Mouse (Mus musculus): ENCODE results near the gene Cit. TPM values are rescaled to one million over a fixed set of nuclear protein-coding genes. Genes with fewer than 3 reads are reported as not detected.
"Not testable (repeated sequence)": the region's sequence is repeated elsewhere in the genome, so short reads cannot be mapped to it uniquely, and the experiment has no call there.

Gene Cit
- polyA plus RNA-seq, 1 experiment from 2014 or later, result 27.5 TPM

DNA sequence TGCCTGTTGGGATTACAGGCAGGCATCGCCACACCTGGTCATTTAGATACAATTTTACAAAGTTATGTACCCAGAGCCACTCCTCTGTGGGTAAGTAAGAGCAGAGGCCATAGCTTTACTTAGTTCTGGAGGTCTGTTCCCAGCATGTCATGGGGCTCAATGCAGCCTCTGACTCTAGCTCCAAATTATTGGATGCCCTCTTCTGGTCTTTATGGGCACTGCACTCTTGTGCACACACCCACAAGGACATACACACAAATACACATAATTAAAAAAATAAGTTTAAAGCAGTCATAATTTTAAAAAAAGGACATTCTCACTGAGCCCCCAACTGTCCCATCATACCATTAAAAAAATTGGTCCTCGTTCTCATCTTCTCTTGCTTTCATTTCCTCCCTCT is 12.3 kb upstream of the Cit start:
- Histone ChIP-seq H3K9me3 (ENCODE audit: control insufficient read depth, low read length) (no peaks in the 10 kb centered on the region), H3K27me3 (ENCODE audit: control insufficient read depth, insufficient read depth, low read length) (no peaks in the 10 kb centered on the region), H3K36me3 (replicated peaks; ENCODE audit: control insufficient read depth, insufficient read depth) (no peaks in the 10 kb centered on the region), H3K4me3 (replicated peaks; ENCODE audit: low read length) (no peak overlapping the region), H3K4me1 (replicated peaks; ENCODE audit: control insufficient read depth, insufficient read depth, low read length) (no peaks in the 10 kb centered on the region), H3K27ac (no peak overlapping the region), H3K4me2 (replicated peaks) (no peak overlapping the region), H3K9ac (no peak overlapping the region)
- WGBS, result 94% methylated on average over 2 of the region's 2 CpGs
- DNase-seq (ENCODE audit: low spot score) (no peak), ATAC-seq (ENCODE audit: low FRiP score) (no peak)

DNA sequence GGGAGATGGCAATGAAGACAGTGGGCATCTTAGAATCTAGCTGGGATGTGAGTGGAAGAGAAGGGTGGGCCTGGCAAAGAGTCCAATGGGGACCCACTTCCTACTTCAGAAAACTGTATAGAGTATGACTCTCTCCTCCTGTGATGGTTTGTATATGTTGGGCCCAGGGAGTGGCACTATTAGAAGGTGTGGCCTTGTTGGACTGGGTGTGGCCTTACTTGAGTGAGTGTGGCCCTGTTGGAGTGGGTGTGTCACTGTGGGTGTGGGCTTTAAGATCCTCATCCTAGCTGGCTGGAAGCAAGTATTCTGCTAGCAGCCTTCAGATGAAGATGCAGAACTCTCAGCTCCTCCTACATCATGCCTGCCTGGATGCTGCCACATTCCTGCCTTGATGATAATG is 11.3 kb upstream of the Cit start:
- not testable (repeated sequence) for H3K9ac ChIP-seq; H3K4me2 ChIP-seq (replicated peaks); H3K4me1 ChIP-seq (replicated peaks; ENCODE audit: control insufficient read depth, insufficient read depth, low read length); ATAC-seq (ENCODE audit: low FRiP score); H3K9me3 ChIP-seq (ENCODE audit: control insufficient read depth, low read length); H3K27me3 ChIP-seq (ENCODE audit: control insufficient read depth, insufficient read depth, low read length); DNase-seq (ENCODE audit: low spot score); H3K27ac ChIP-seq; H3K4me3 ChIP-seq (replicated peaks; ENCODE audit: low read length); H3K36me3 ChIP-seq (replicated peaks; ENCODE audit: control insufficient read depth, insufficient read depth)

- Histone ChIP-seq H3K4me2 (replicated peaks) (no peak overlapping the region), H3K4me3 (replicated peaks; ENCODE audit: low read length) (no peak overlapping the region), H3K27me3 (ENCODE audit: control insufficient read depth, insufficient read depth, low read length) (no peaks in the 10 kb centered on the region), H3K4me1 (replicated peaks; ENCODE audit: control insufficient read depth, insufficient read depth, low read length) (no peaks in the 10 kb centered on the region), H3K36me3 (replicated peaks; ENCODE audit: control insufficient read depth, insufficient read depth) (no peaks in the 10 kb centered on the region), H3K27ac (no peak overlapping the region), H3K9ac (no peak overlapping the region), H3K9me3 (ENCODE audit: control insufficient read depth, low read length) (no peaks in the 10 kb centered on the region)
- 66% methylated on average over 7 of the region's 7 CpGs for whole genome bisulfite sequencing
- ATAC-seq (ENCODE audit: low FRiP score) (no peak), DNase-seq (ENCODE audit: low spot score) (no peak)
Observed at GRCm38 (mm10) chr5:115835291-115835690, 9.8 kb upstream of the Cit start.

- Histone ChIP-seq H3K4me1 (replicated peaks; ENCODE audit: control insufficient read depth, insufficient read depth, low read length) (no peaks in the 10 kb centered on the region), H3K9me3 (ENCODE audit: control insufficient read depth, low read length) (no peaks in the 10 kb centered on the region), H3K4me2 (replicated peaks) (no peak overlapping the region), H3K9ac (no peak overlapping the region), H3K27me3 (ENCODE audit: control insufficient read depth, insufficient read depth, low read length) (no peaks in the 10 kb centered on the region), H3K4me3 (replicated peaks; ENCODE audit: low read length) (no peak overlapping the region), H3K36me3 (replicated peaks; ENCODE audit: control insufficient read depth, insufficient read depth) (no peaks in the 10 kb centered on the region), H3K27ac (no peak overlapping the region)
- ATAC-seq (ENCODE audit: low FRiP score), result no peak
- no peak for DNase-seq (ENCODE audit: low spot score)
- WGBS, result 80% methylated on average over 6 of the region's 6 CpGs
Observed at GRCm38 (mm10) chr5:115838059-115838458, 7.0 kb upstream of the Cit start.

DNA sequence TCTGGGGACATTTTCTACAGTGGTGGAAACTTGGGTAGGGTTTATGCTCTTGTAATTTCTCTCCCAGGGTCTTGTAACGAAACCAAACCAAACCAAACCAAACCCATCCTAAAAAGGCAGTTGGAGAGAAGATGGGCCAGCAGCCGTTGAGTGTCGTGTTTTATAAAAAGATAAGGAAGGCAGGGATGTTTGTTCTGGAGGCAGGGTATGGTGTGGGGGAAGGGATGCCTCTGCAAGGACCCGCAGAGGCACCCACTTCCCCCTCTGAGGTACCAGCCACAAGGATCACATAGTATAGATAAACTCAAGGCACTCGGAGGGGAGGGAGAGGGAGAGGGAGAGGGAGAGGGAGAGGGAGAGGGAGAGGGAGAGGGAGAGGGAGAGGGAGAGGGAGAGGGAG is 4.6 kb upstream of the Cit start:
- no peak overlapping the region for H3K4me2 ChIP-seq (replicated peaks)
- WGBS, result 80% methylated on average over 4 of the region's 5 CpGs
- ATAC-seq (ENCODE audit: low FRiP score) (no peak), DNase-seq (ENCODE audit: low spot score) (no peak)
- no peaks in the 10 kb centered on the region for H3K36me3 ChIP-seq (replicated peaks; ENCODE audit: control insufficient read depth, insufficient read depth)
- no peaks in the 10 kb centered on the region for H3K27me3 ChIP-seq (ENCODE audit: control insufficient read depth, insufficient read depth, low read length)
- H3K27ac ChIP-seq, result no peak overlapping the region
- H3K4me3 ChIP-seq (replicated peaks; ENCODE audit: low read length), result no peak overlapping the region
- H3K9me3 ChIP-seq (ENCODE audit: control insufficient read depth, low read length), result no peaks in the 10 kb centered on the region
- H3K9ac ChIP-seq, result no peak overlapping the region
- H3K4me1 ChIP-seq (replicated peaks; ENCODE audit: control insufficient read depth, insufficient read depth, low read length), result peaks cover 7% of the 10 kb centered on the region; the same call in 1 of the 2 replicates

- ATAC-seq (ENCODE audit: low FRiP score) (no peak), DNase-seq (ENCODE audit: low spot score) (no peak)
- H3K9ac ChIP-seq, result no peak overlapping the region
- no peak overlapping the region for H3K27ac ChIP-seq
- H3K4me2 ChIP-seq (replicated peaks), result no peak overlapping the region
- no peaks in the 10 kb centered on the region for H3K9me3 ChIP-seq (ENCODE audit: control insufficient read depth, low read length)
- peaks cover 8% of the 10 kb centered on the region; the same call in 1 of the 2 replicates for H3K4me1 ChIP-seq (replicated peaks; ENCODE audit: control insufficient read depth, insufficient read depth, low read length)
- no peaks in the 10 kb centered on the region for H3K36me3 ChIP-seq (replicated peaks; ENCODE audit: control insufficient read depth, insufficient read depth)
- H3K27me3 ChIP-seq (ENCODE audit: control insufficient read depth, insufficient read depth, low read length), result no peaks in the 10 kb centered on the region
- WGBS, result 80% methylated on average over 12 of the region's 12 CpGs
- no peak overlapping the region for H3K4me3 ChIP-seq (replicated peaks; ENCODE audit: low read length)
Observed at GRCm38 (mm10) chr5:115840946-115841775, 3.9 kb upstream of the Cit start.

- ATAC-seq (ENCODE audit: low FRiP score) (no peak), DNase-seq (ENCODE audit: low spot score) (no peak)
- 6% methylated on average over 12 of the region's 12 CpGs for WGBS
- Histone ChIP-seq H3K9ac (peak overlapping the region; percentile 39), H3K4me2 (replicated peaks) (peak overlapping the region; percentile 89), H3K27ac (no peak overlapping the region), H3K27me3 (ENCODE audit: control insufficient read depth, insufficient read depth, low read length) (no peaks in the 10 kb centered on the region), H3K4me3 (replicated peaks; ENCODE audit: low read length) (peak overlapping the region; percentile 46), H3K9me3 (ENCODE audit: control insufficient read depth, low read length) (no peaks in the 10 kb centered on the region), H3K4me1 (replicated peaks; ENCODE audit: control insufficient read depth, insufficient read depth, low read length) (peaks cover 8% of the 10 kb centered on the region; the same call in 1 of the 2 replicates), H3K36me3 (replicated peaks; ENCODE audit: control insufficient read depth, insufficient read depth) (no peaks in the 10 kb centered on the region)
Observed at GRCm38 (mm10) chr5:115844368-115844765, 711 bp upstream of the Cit start.

DNA sequence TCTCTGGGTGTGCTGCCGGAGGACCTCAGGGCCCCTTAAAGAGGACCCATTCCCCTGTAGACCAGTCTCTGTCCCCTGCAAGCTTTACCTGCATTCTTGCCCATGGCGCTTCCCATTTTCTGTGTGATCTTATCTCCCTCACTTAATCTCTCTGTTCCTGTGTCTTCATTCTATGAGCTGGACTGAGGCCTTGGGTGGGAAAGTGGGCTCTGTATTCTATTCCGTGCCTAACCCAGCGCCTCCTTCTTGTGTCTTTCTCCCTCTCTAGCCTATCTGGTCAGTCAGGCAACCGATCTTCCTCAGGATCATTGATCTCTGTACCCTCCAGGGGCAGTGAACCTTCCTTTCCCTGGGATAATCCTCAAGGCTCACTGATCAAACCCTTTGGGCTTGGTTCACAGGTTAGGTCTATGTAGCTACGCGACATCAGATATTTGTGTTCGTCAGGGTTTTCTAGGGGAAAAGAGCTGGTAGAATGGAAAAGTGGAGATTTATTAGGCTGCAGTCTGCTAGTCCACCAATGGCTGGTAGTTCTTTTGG is 627 bp downstream of the Cit start:
- no peaks in the 10 kb centered on the region for H3K36me3 ChIP-seq (replicated peaks; ENCODE audit: control insufficient read depth, insufficient read depth)
- ATAC-seq (ENCODE audit: low FRiP score), result no peak
- H3K4me1 ChIP-seq (replicated peaks; ENCODE audit: control insufficient read depth, insufficient read depth, low read length), result peaks cover 11% of the 10 kb centered on the region; the same call in 1 of the 2 replicates
- no peak overlapping the region for H3K27ac ChIP-seq
- WGBS, result 34% methylated on average over 8 of the region's 8 CpGs
- H3K4me3 ChIP-seq (replicated peaks; ENCODE audit: low read length), result peak overlapping the region; percentile 46
- H3K9ac ChIP-seq, result peak overlapping the region; percentile 40; the same call in 1 of the 2 replicates
- no peaks in the 10 kb centered on the region for H3K27me3 ChIP-seq (ENCODE audit: control insufficient read depth, insufficient read depth, low read length)
- peak overlapping the region; percentile 89 for H3K4me2 ChIP-seq (replicated peaks)
- no peaks in the 10 kb centered on the region for H3K9me3 ChIP-seq (ENCODE audit: control insufficient read depth, low read length)
- DNase-seq (ENCODE audit: low spot score), result no peak

DNA sequence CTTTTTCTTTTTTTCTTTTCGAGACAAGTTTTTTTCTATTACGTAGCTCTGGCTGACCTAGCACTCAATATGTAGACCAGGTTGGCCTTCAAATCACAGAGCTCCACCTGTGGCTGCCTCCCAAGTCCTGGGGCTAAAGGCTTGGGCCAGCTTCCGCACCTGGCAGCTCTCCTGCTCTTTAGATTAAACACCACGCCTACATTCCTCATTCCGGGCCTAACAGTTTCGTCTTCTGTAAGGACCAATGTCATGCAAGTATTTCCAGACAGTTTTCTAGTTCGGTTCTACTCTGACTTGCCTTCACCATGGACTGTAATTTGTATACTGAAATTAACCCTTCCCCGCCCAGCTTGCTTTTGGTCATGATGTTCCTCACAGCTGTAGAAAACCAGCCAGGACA is 2.1 kb downstream of the Cit start:
- Histone ChIP-seq H3K4me2 (replicated peaks) (no peak overlapping the region), H3K36me3 (replicated peaks; ENCODE audit: control insufficient read depth, insufficient read depth) (no peaks in the 10 kb centered on the region), H3K4me3 (replicated peaks; ENCODE audit: low read length) (no peak overlapping the region), H3K9ac (no peak overlapping the region), H3K27me3 (ENCODE audit: control insufficient read depth, insufficient read depth, low read length) (no peaks in the 10 kb centered on the region), H3K27ac (no peak overlapping the region), H3K9me3 (ENCODE audit: control insufficient read depth, low read length) (no peaks in the 10 kb centered on the region), H3K4me1 (replicated peaks; ENCODE audit: control insufficient read depth, insufficient read depth, low read length) (peaks cover 11% of the 10 kb centered on the region; the same call in 1 of the 2 replicates)
- WGBS, result 92% methylated on average over 8 of the region's 8 CpGs
- DNase-seq (ENCODE audit: low spot score) (no peak), ATAC-seq (ENCODE audit: low FRiP score) (no peak)

Data from hindbrain, embryonic 14.5 days (tissue).